Comparison of ENCODE assay signal across 14 mouse cellular contexts in genomic region chr8:12646536-12646935, GRCm38 (mm10).
"Had no signal": no experiment of that assay in that cellular context is flagged by ENCODE, and none has a peak within 500 bp of the region (broad histone marks: within the 10 kb centered on the region; RNA-seq: fewer than 3 reads in every experiment).

No protein-coding gene starts in this region.

- ATAC-seq: intestine, embryonic 15.5 days; midbrain, embryonic 16.5 days had no signal

- H3K27ac ChIP-seq: intestine, embryonic 15.5 days; limb, embryonic 15.5 days; liver, embryonic 15.5 days; macrophage; midbrain, embryonic 12.5 days; stomach, postnatal 0 days had no signal

- H3K4me1 ChIP-seq: intestine, embryonic 15.5 days; limb, embryonic 15.5 days; midbrain, embryonic 12.5 days had no signal

- DNase-seq: layer of hippocampus, adult 9-11 months; layer of hippocampus, postnatal 36 days; lung, embryonic 14.5 days; lung, postnatal 10 days; right cerebral cortex, adult 18-20 months; right cerebral cortex, postnatal 25 days had no signal

- H3K27me3 ChIP-seq: intestine, embryonic 15.5 days; limb, embryonic 15.5 days; liver, embryonic 15.5 days; megakaryocyte, embryonic 14.5 days; midbrain, embryonic 12.5 days had no signal

- H3K4me3 ChIP-seq: intestine, embryonic 15.5 days; limb, embryonic 15.5 days; liver, embryonic 15.5 days; megakaryocyte, embryonic 14.5 days; midbrain, embryonic 12.5 days had no signal

- H3K4me2 ChIP-seq: intestine, embryonic 15.5 days; limb, embryonic 15.5 days; liver, embryonic 15.5 days; lung, embryonic 14.5 days; midbrain, embryonic 12.5 days had no signal

- H3K9me3 ChIP-seq: intestine, embryonic 15.5 days; limb, embryonic 15.5 days; liver, embryonic 15.5 days; megakaryocyte, embryonic 14.5 days; midbrain, embryonic 12.5 days had no signal

- H3K9ac ChIP-seq: intestine, embryonic 15.5 days; limb, embryonic 15.5 days; liver, embryonic 15.5 days; lung, embryonic 14.5 days; midbrain, embryonic 12.5 days had no signal
